Mouse (Mus musculus): ENCODE data around the gene Olfr985. TPM values are rescaled to one million over a fixed set of nuclear protein-coding genes. Genes with fewer than 3 reads are reported as not detected.

The Olfr985 gene
- polyA plus RNA-seq (2017; shearing (Covaris generic)), result not detected

DNA sequence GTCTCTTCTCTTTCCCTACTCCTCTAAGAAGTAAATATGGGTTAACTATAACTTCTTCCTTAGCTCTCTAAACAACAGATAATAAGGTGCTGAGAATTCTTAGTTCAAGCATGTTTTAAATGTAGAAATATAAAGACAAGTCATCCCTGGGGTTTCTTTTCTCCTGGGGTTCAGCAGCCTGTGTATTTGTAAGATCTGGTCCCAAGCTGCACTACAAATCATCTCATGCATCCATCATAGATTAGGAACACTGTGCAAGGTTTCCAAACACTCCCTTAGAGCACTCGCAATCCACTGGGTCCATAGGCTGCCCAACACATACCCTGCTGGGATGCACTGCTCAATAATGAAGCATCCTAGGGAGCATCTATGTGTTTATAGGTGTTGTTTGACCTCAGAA is at the start of gene Olfr985:
Gene Olfr985 (minus strand): TSS at position 101 of the 400 bp plus-strand sequence.

DNA sequence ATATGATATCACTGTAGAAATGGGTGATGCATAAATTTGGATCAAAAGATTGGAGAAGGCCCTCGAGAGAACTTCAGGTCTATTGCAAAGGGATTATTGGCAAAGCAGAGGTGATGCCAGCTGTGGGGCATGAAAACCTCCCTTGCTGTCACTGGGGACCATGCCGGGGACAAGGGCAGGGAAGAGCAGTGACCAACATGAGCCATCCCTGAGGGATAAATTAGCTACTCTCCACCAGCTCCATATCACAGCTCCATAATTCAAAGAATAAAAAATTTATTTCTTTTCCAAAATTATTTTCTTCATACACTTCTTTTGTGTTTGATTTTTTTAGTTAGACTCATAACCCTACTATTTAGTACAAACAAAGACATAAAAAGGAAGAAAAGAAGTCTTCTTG is 15.9 kb downstream of the Olfr985 start, which contains the start of gene Olfr984:
Gene Olfr984 (minus strand): TSS at position 101 of the 400 bp plus-strand sequence.

DNA sequence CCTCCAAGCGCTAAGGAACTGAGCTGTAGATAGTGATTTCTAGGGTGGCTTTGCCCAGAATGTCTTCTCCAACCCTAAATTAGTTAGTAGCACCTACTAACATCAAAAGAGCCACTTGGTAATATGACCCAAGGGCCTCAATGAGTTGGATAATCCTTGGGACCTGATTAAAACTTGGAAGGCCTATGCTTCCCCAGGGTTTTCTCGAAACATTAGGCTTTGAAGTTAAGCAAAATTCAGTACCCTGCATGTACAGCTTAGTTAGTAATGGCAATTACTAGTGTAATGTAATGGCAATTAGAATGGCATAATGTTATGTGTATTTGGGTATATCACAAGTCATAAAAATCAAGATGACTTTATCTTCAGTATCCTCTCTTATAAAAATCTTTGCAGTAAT is 36.5 kb downstream of the Olfr985 start, which contains the start of gene Olfr983:
Gene Olfr983 (minus strand): TSS at position 101 of the 400 bp plus-strand sequence.

Other genes starting within 250 kb of the Olfr985 start
- gene Olfr229, start 222.8 kb downstream of the Olfr985 start, polyA plus RNA-seq (2017; shearing (Covaris generic)), result not detected
- 0.10 TPM for gene Olfr974, start 192.7 kb downstream of the Olfr985 start, polyA plus RNA-seq (2017; shearing (Covaris generic))
- not detected for gene Olfr975, start 178.1 kb downstream of the Olfr985 start, polyA plus RNA-seq (2017; shearing (Covaris generic))
- gene Olfr976, start 169.1 kb downstream of the Olfr985 start, polyA plus RNA-seq (2017; shearing (Covaris generic)), result not detected
- not detected for gene Olfr978, start 138.1 kb downstream of the Olfr985 start, polyA plus RNA-seq (2017; shearing (Covaris generic))
- not detected for gene Olfr979, start 126.7 kb downstream of the Olfr985 start, polyA plus RNA-seq (2017; shearing (Covaris generic))
- not detected for gene Olfr980, start 120.6 kb downstream of the Olfr985 start, polyA plus RNA-seq (2017; shearing (Covaris generic))
- not detected for gene Olfr981, start 108.7 kb downstream of the Olfr985 start, polyA plus RNA-seq (2017; shearing (Covaris generic))
- 0.04 TPM for gene Olfr982, start 56.4 kb downstream of the Olfr985 start, polyA plus RNA-seq (2017; shearing (Covaris generic))
- not detected for gene Olfr983, start 36.6 kb downstream of the Olfr985 start, polyA plus RNA-seq (2017; shearing (Covaris generic))
- gene Olfr984, start 16.0 kb downstream of the Olfr985 start, polyA plus RNA-seq (2017; shearing (Covaris generic)), result not detected
- not detected for gene Tmem225, start 17.9 kb upstream of the Olfr985 start, polyA plus RNA-seq (2017; shearing (Covaris generic))
- gene Olfr986, start 50.7 kb upstream of the Olfr985 start, polyA plus RNA-seq (2017; shearing (Covaris generic)), result not detected
- gene Zfp202, start 62.1 kb upstream of the Olfr985 start, polyA plus RNA-seq (2017; shearing (Covaris generic)), result 3.7 TPM
- not detected for gene Scn3b, start 139.0 kb upstream of the Olfr985 start, polyA plus RNA-seq (2017; shearing (Covaris generic))

All from CD4-positive, CD25-positive, alpha-beta regulatory T cell (primary cell).